Mouse (Mus musculus) neural tube, embryonic 12.5 days (tissue): ENCODE results near the gene Cyp11a1. TPM values are rescaled to one million over a fixed set of nuclear protein-coding genes. Genes with fewer than 3 reads are reported as not detected.

ENCODE experiments used
- polyA plus RNA-seq: library from polyadenylated mRNA; unstranded; fragments of >200 nt; fragmentation: Nextera tagmentation; extraction: Ambion mirVana; gene quantifications from 2 replicates; pipeline ENCODE4 v1.2.1, GENCODE M21; 2016

The Cyp11a1 gene
- polyA plus RNA-seq, 1 experiment from 2014 or later = not detected

Other genes with a start within 250 kb of the Cyp11a1 start
- 80.9 and 84.9 TPM in 2 replicates for gene Clk3, start 240.6 kb upstream of the Cyp11a1 start, polyA plus RNA-seq
- gene Arid3b, start 169.6 kb upstream of the Cyp11a1 start, polyA plus RNA-seq = 19.5 and 21.0 TPM in 2 replicates
- 148 and 153 TPM in 2 replicates for gene Ubl7, start 95.4 kb upstream of the Cyp11a1 start, polyA plus RNA-seq
- gene Sema7a, start 66.3 kb upstream of the Cyp11a1 start, polyA plus RNA-seq = 0.85 and 1.3 TPM in 2 replicates
- 40.5 and 46.6 TPM in 2 replicates for gene Stra6, start 57.4 kb downstream of the Cyp11a1 start, polyA plus RNA-seq
- gene Ccdc33, start 112.4 kb downstream of the Cyp11a1 start, polyA plus RNA-seq = 0.70 and 1.3 TPM in 2 replicates
- gene Islr, start 197.9 kb downstream of the Cyp11a1 start, polyA plus RNA-seq = 48.7 and 51.6 TPM in 2 replicates
- 13.8 and 15.4 TPM in 2 replicates for gene Islr2, start 197.9 kb downstream of the Cyp11a1 start, polyA plus RNA-seq
- gene Pml, start 243.4 kb downstream of the Cyp11a1 start, polyA plus RNA-seq = 5.6 and 8.2 TPM in 2 replicates
- gene Stoml1, start 246.8 kb downstream of the Cyp11a1 start, polyA plus RNA-seq = 62.6 and 71.5 TPM in 2 replicates